In the genomic region with DNA sequence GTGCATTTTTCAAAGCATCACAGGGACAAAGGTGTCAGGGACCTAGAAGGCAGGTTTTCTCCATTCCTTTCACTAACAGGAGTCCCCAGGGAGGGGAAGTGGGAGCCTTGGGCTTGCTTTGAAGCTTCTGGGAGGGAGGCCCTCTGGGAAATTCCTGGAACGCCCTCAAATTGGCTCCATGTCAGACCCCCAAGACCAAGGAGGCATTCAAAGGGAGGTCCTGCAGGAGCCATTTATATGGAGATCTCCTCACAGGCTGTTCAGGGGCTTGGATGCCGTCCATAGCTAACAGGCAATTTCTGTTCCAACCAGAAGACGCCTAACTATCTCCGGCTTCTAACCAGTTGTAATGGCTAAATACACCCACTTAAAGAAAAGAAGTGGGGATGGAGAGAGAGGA, we compare ENCODE assay signal across 11 mouse cellular contexts.
DNase-seq lines count a peak whose midpoint lies in the region; ATAC-seq and TF ChIP-seq lines count a peak whose summit lies in the region.
"Had no signal": no experiment of that assay in that cellular context is flagged by ENCODE, and none has a peak within 500 bp of the region (broad histone marks: within the 10 kb centered on the region; RNA-seq: fewer than 3 reads in every experiment).

No protein-coding gene starts in this region.

- H3K27me3 ChIP-seq in cerebellum, adult 2 months (ENCODE audit: control insufficient read depth, insufficient read depth, low read length): no peaks in the 10 kb centered on the region
- H3K27me3 ChIP-seq: neural tube, embryonic 12.5 days had no signal

- WGBS in cerebellum, adult 2 months: 41% methylated on average over 4 of the region's 4 CpGs

- no peak for ATAC-seq in cerebellum, adult (ENCODE audit: insufficient number of reproducible peaks, low FRiP score, low TSS enrichment)
- ATAC-seq: liver, postnatal 0 days had no signal

- TF ChIP-seq POLR2A in cerebellum, adult 2 months (IDR thresholded peaks at IDR 0.05; ENCODE audit: borderline replicate concordance, insufficient read depth, low read length): no peak

- no peak overlapping the region for H3K4me3 ChIP-seq in cerebellum, adult 2 months (replicated peaks; ENCODE audit: insufficient read depth, low read depth, low read length)
- H3K4me3 ChIP-seq: neural tube, embryonic 12.5 days had no signal

- H3K4me1 ChIP-seq in cerebellum, adult 2 months (ENCODE audit: control insufficient read depth, insufficient read depth, low read length): no peaks in the 10 kb centered on the region; the same call in 1 of the 2 replicates
- H3K4me1 ChIP-seq: neural tube, embryonic 12.5 days had no signal

- H3K27ac ChIP-seq in cerebellum, adult 2 months (ENCODE audit: insufficient read depth, low read length): no peak overlapping the region
- H3K27ac ChIP-seq: neural tube, embryonic 12.5 days had no signal

- TF ChIP-seq CTCF in cerebellum, adult 2 months (IDR thresholded peaks at IDR 0.05; ENCODE audit: borderline replicate concordance, insufficient read depth, low read depth, low read length): no peak

- DNase-seq in cerebellum, adult 2 months: peak; percentile 12 to 17
- DNase-seq in lung, postnatal 10 days: peak; percentile 20
- DNase-seq in lung, postnatal 36 days: no peak
- peak; percentile 68 to 77 for DNase-seq in layer of hippocampus, postnatal 10 days (ENCODE audit: low spot score in 2 of 2)
- peak; percentile 25 to 28 for DNase-seq in right cerebral cortex, adult 2 months (ENCODE audit: low spot score in 2 of 2)
- no peak for DNase-seq in adrenal gland, postnatal 25 days
- no peak for DNase-seq in urinary bladder, postnatal 10 days (ENCODE audit: low spot score)
- DNase-seq: kidney, postnatal 25 days; liver, postnatal 0 days had no signal

Comparison
In these comparisons a context has a peak if more than half of its experiments do, and no peak if none do; other contexts are left out.
1. DNase-seq: peak in cerebellum, adult 2 months (2 of 2), lung, postnatal 10 days (single experiment), layer of hippocampus, postnatal 10 days (2 of 2) and right cerebral cortex, adult 2 months (2 of 2); none in lung, postnatal 36 days (single experiment), adrenal gland, postnatal 25 days (single experiment) and urinary bladder, postnatal 10 days (single experiment).